Mouse (Mus musculus) MEL (cell line): ENCODE measurements around the gene Arhgef7. TPM values are rescaled to one million over a fixed set of nuclear protein-coding genes. Genes with fewer than 3 reads are reported as not detected.

Experiments used
- DNase-seq: peaks from one replicate; pipeline ENCODE4 v3.0.0; 2011; ENCODE audit warnings: low read depth, low spot score
- H3K27ac ChIP-seq: 2 replicates; pipeline ENCODE4 v1.5.1; 2012; ENCODE audit warnings: low read depth, mild to moderate bottlenecking, control low read depth, low read length, moderate library complexity; ENCODE audit not compliant: control insufficient read depth
- H3K27me3 ChIP-seq, 2 experiments: fragments of 150-350 bp in 1 of 2; sonication (generic) in 1 of 2; 2 replicates each; pipeline ENCODE4 v1.6.1; 2012; ENCODE audit warnings: low read length in 2 of 2, mild to moderate bottlenecking in 2 of 2, improper control_type of control experiment in 1 of 2, moderate library complexity in 1 of 2; ENCODE audit not compliant: insufficient read depth in 2 of 2, control insufficient read depth in 1 of 2
- H3K36me3 ChIP-seq, 2 experiments: 2 replicates each; pipeline ENCODE4 v1.6.1; 2012 to 2014; ENCODE audit warnings: low read length in 2 of 2, improper control_type of control experiment in 1 of 2, inconsistent platforms in 1 of 2, mild to moderate bottlenecking in 1 of 2; ENCODE audit not compliant: insufficient read depth in 2 of 2, control insufficient read depth in 1 of 2
- H3K4me1 ChIP-seq, 2 experiments: fragments of 150-350 bp in 1 of 2; sonication (generic) in 1 of 2; 2 replicates each; pipeline ENCODE4 v1.6.1; 2012; ENCODE audit warnings: low read length in 2 of 2, improper control_type of control experiment in 1 of 2, mild to moderate bottlenecking in 1 of 2; ENCODE audit not compliant: insufficient read depth in 2 of 2, control insufficient read depth in 1 of 2
- H3K4me3 ChIP-seq, 2 experiments: fragments of 150-350 bp in 1 of 2; sonication (generic) in 1 of 2; 2 replicates each; pipeline ENCODE4 v1.5.1; 2012; ENCODE audit warnings: low read depth in 2 of 2, low read length in 2 of 2, mild to moderate bottlenecking in 2 of 2, moderate library complexity in 2 of 2, control low read depth in 1 of 2, improper control_type of control experiment in 1 of 2; ENCODE audit not compliant: control insufficient read depth in 1 of 2, insufficient read depth in 1 of 2
- H3K79me2 ChIP-seq: 2 replicates; pipeline ENCODE4 v1.6.1; 2012; ENCODE audit warnings: mild to moderate bottlenecking, low read length, moderate library complexity; ENCODE audit not compliant: control insufficient read depth, poor library complexity, insufficient read depth
- H3K9ac ChIP-seq: 2 replicates; pipeline ENCODE4 v1.6.1; 2012; ENCODE audit warnings: low read depth, mild to moderate bottlenecking, control low read depth, low read length, moderate library complexity; ENCODE audit not compliant: control insufficient read depth, poor library complexity, severe bottlenecking
- H3K9me3 ChIP-seq: fragments of 150-350 bp; sonication (generic); replicated peaks from 2 replicates; pipeline ENCODE4 v1.6.1; 2012; ENCODE audit warnings: mild to moderate bottlenecking, low read length, improper control_type of control experiment, moderate library complexity; ENCODE audit not compliant: insufficient read depth
- BHLHE40 ChIP-seq: IDR thresholded peaks from 2 replicates; pipeline ENCODE4 v1.6.1; 2012; ENCODE audit warnings: low read depth, mild to moderate bottlenecking, inconsistent platforms, low read length, improper control_type of control experiment, borderline replicate concordance
- CHD1 ChIP-seq: IDR thresholded peaks from 2 replicates; pipeline ENCODE4 v1.6.1; 2012; ENCODE audit warnings: low read depth, mild to moderate bottlenecking, inconsistent platforms, low read length, improper control_type of control experiment
- CHD2 ChIP-seq: IDR thresholded peaks from 2 replicates; pipeline ENCODE4 v1.6.1; 2011; ENCODE audit warnings: low read length, improper control_type of control experiment
- E2F4 ChIP-seq: IDR thresholded peaks from 2 replicates; pipeline ENCODE4 v1.6.1; 2011; ENCODE audit warnings: low read depth, low read length, improper control_type of control experiment, borderline replicate concordance
- ELF1 ChIP-seq: IDR thresholded peaks from 2 replicates; pipeline ENCODE4 v1.6.1; 2014; ENCODE audit warnings: low read depth, mild to moderate bottlenecking, inconsistent platforms, low read length, improper control_type of control experiment, moderate library complexity
- EP300 ChIP-seq, 2 experiments: IDR thresholded peaks; 2 replicates each; pipeline ENCODE4 v1.6.1; 2011; ENCODE audit warnings: improper control_type of control experiment in 2 of 2, low read length in 2 of 2, low read depth in 1 of 2, mild to moderate bottlenecking in 1 of 2
- ETS1 ChIP-seq: IDR thresholded peaks from 2 replicates; pipeline ENCODE4 v1.6.1; 2012; ENCODE audit warnings: low read depth, mild to moderate bottlenecking, inconsistent platforms, low read length, improper control_type of control experiment, moderate library complexity
- GABPA ChIP-seq: IDR thresholded peaks from 2 replicates; pipeline ENCODE4 v1.6.1; 2012; ENCODE audit warnings: low read depth, mild to moderate bottlenecking, inconsistent platforms, low read length, improper control_type of control experiment, moderate library complexity
- GATA1 ChIP-seq: IDR thresholded peaks from 2 replicates; pipeline ENCODE4 v1.6.1; 2011; ENCODE audit warnings: low read depth, low read length, improper control_type of control experiment
- HCFC1 ChIP-seq: IDR thresholded peaks from 2 replicates; pipeline ENCODE4 v1.6.1; 2012; ENCODE audit warnings: low read depth, mild to moderate bottlenecking, inconsistent platforms, low read length, improper control_type of control experiment, moderate library complexity
- JUND ChIP-seq: IDR thresholded peaks from 2 replicates; pipeline ENCODE4 v1.6.1; 2011; ENCODE audit warnings: low read depth, mild to moderate bottlenecking, improper control_type of control experiment, low read length
- MAFK ChIP-seq: IDR thresholded peaks from 2 replicates; pipeline ENCODE4 v1.6.1; 2011; ENCODE audit warnings: low read depth, mild to moderate bottlenecking, low read length, improper control_type of control experiment, borderline replicate concordance
- POLR2AphosphoS2 ChIP-seq: IDR thresholded peaks from 2 replicates; pipeline ENCODE4 v1.6.1; 2011; ENCODE audit warnings: low read length, improper control_type of control experiment
- POLR2AphosphoS5 ChIP-seq: IDR thresholded peaks from 2 replicates; pipeline ENCODE4 v1.6.1; 2012; ENCODE audit warnings: low read depth, borderline replicate concordance, mild to moderate bottlenecking, inconsistent platforms, low read length, moderate library complexity, mixed read lengths
- RAD21 ChIP-seq: IDR thresholded peaks from 2 replicates; pipeline ENCODE4 v1.6.1; 2011; ENCODE audit warnings: mild to moderate bottlenecking, low read depth, low read length, improper control_type of control experiment
- RCOR1 ChIP-seq: IDR thresholded peaks from 2 replicates; pipeline ENCODE4 v1.6.1; 2012; ENCODE audit warnings: low read depth, mild to moderate bottlenecking, inconsistent platforms, low read length, improper control_type of control experiment
- SIN3A ChIP-seq: IDR thresholded peaks from 2 replicates; pipeline ENCODE4 v1.6.1; 2012; ENCODE audit warnings: low read length, improper control_type of control experiment, inconsistent platforms
- SMC3 ChIP-seq: IDR thresholded peaks from 2 replicates; pipeline ENCODE4 v1.6.1; 2011; ENCODE audit warnings: low read depth, low read length, improper control_type of control experiment
- TAL1 ChIP-seq: IDR thresholded peaks from 2 replicates; pipeline ENCODE4 v1.6.1; 2012; ENCODE audit warnings: mild to moderate bottlenecking, inconsistent platforms, low read length, moderate library complexity, mixed read lengths
- TBP ChIP-seq: IDR thresholded peaks from 2 replicates; pipeline ENCODE4 v1.8.0; 2011; ENCODE audit warnings: low read depth, low read length, improper control_type of control experiment
- USF1 ChIP-seq: IDR thresholded peaks from 2 replicates; pipeline ENCODE4 v1.6.1; 2014; ENCODE audit warnings: low read depth, mild to moderate bottlenecking, inconsistent platforms, low read length, improper control_type of control experiment, moderate library complexity
- USF2 ChIP-seq, 2 experiments: IDR thresholded peaks; 2 replicates each; pipeline ENCODE4 v1.6.1; 2011 to 2012; ENCODE audit warnings: improper control_type of control experiment in 2 of 2, low read length in 2 of 2, borderline replicate concordance in 1 of 2, inconsistent platforms in 1 of 2, low read depth in 1 of 2, mild to moderate bottlenecking in 1 of 2; ENCODE audit not compliant: insufficient read depth in 1 of 2
- ZC3H11A ChIP-seq: IDR thresholded peaks from 2 replicates; pipeline ENCODE4 v1.6.1; 2012; ENCODE audit warnings: low read depth, mild to moderate bottlenecking, inconsistent platforms, low read length, improper control_type of control experiment
- ZKSCAN1 ChIP-seq: IDR thresholded peaks from 2 replicates; pipeline ENCODE4 v1.6.1; 2012; ENCODE audit warnings: low read depth, mild to moderate bottlenecking, inconsistent platforms, low read length, improper control_type of control experiment, moderate library complexity
- polyA plus RNA-seq, 2 experiments: library from polyadenylated mRNA; stranded (reverse) in 1 of 2; unstranded in 1 of 2; fragments of >175 nt in 1 of 2; fragments of >200 nt in 1 of 2; gene quantifications; 2 replicates each; pipeline versions ENCODE4 v1.2.1 to v1.2.4; 2012; ENCODE audit warnings: low replicate concordance in 2 of 2, low read depth in 1 of 2; ENCODE audit not compliant: insufficient read length in 2 of 2, insufficient read depth in 1 of 2, missing spikeins in 1 of 2
- total RNA-seq: library from RNA; depleted of rRNA; stranded (reverse); fragments of 300-350 nt; gene quantifications from 2 replicates; pipeline ENCODE4 v1.2.3, GENCODE M21; 2012

Arhgef7 gene
- total and polyA plus RNA-seq, 3 experiments, result 21.0 to 36.8 TPM; not detected in 1

- Histone ChIP-seq H3K9me3 (no peaks in the 10 kb centered on the region), H3K4me3 (no peak overlapping the region), H3K27ac (no peak overlapping the region), H3K36me3 (peaks cover 0 to 2% of the 10 kb centered on the region in 2 experiments; a peak in 2 of 4 replicates), H3K4me1 (peaks cover 0 to 8% of the 10 kb centered on the region in 2 experiments; a peak in 1 of 4 replicates), H3K79me2 (no peaks in the 10 kb centered on the region), H3K9ac (no peak overlapping the region), H3K27me3 (no peaks in the 10 kb centered on the region)
- TF ChIP-seq RAD21 (no peak), EP300 (IDR thresholded peaks at IDR 0.05; ENCODE audit: low read depth in 1 of 2, low read length in 2 of 2) (no peak), ETS1 (no peak), RCOR1 (no peak), MAFK (no peak), USF2 (IDR thresholded peaks at IDR 0.05; ENCODE audit: borderline replicate concordance in 1 of 2, insufficient read depth in 1 of 2, low read depth in 1 of 2, low read length in 2 of 2) (no peak), ZC3H11A (no peak), JUND (no peak), POLR2AphosphoS5 (no peak), SMC3 (no peak), GABPA (no peak), SIN3A (no peak), ZKSCAN1 (no peak), CHD2 (no peak), GATA1 (no peak), TAL1 (no peak)
- DNase-seq, result no peak
Measured at GRCm38 (mm10) chr8:11830214-11831046, 102.9 kb downstream of the Arhgef7 start.

- Histone ChIP-seq H3K36me3 (peaks cover 0 to 2% of the 10 kb centered on the region in 2 experiments; a peak in 2 of 4 replicates), H3K27ac (no peak overlapping the region), H3K4me3 (no peak overlapping the region), H3K27me3 (no peaks in the 10 kb centered on the region), H3K4me1 (peaks cover 0 to 8% of the 10 kb centered on the region in 2 experiments; a peak in 1 of 4 replicates), H3K79me2 (no peaks in the 10 kb centered on the region), H3K9ac (no peak overlapping the region), H3K9me3 (no peaks in the 10 kb centered on the region)
- TF ChIP-seq POLR2AphosphoS5, result no peak
- TF ChIP-seq RAD21, result no peak
- no peak for TF ChIP-seq ZC3H11A
- no peak for TF ChIP-seq SMC3
- no peak for TF ChIP-seq USF1
- TF ChIP-seq E2F4, result no peak
- TF ChIP-seq JUND, result no peak
- TF ChIP-seq RCOR1, result no peak
- no peak for TF ChIP-seq TBP
- TF ChIP-seq CHD1, result no peak
- no peak for TF ChIP-seq BHLHE40
- no peak for TF ChIP-seq CHD2
- TF ChIP-seq MAFK, result no peak
- TF ChIP-seq TAL1, result no peak
- no peak for TF ChIP-seq SIN3A
- TF ChIP-seq POLR2AphosphoS2, result no peak
- TF ChIP-seq HCFC1, result no peak
- TF ChIP-seq ELF1, result no peak
- peak; percentile 13 for DNase-seq
Measured at GRCm38 (mm10) chr8:11831174-11831573, 103.7 kb downstream of the Arhgef7 start.
